Mouse (Mus musculus): ENCODE measurements at regions not wholly inside any gene's neighbourhood (a gene's known extent, or its start where the extent isn't known, plus 50 kb on each side); places are given as distances from the start of the nearest gene placed in this dataset.

- DNase-seq = no peak
Observed at GRCm38 (mm10) chr9:61816589-61817179, 97.7 kb downstream of the Rplp1 start.

GRCm38 (mm10) chr9:61815995-61816394 lies 98.3 kb downstream of the Rplp1 start:
- no peak for DNase-seq

GRCm38 (mm10) chr9:61813291-61813690 lies 101.1 kb downstream of the Rplp1 start:
- DNase-seq = no peak

- no peak for DNase-seq
Observed at GRCm38 (mm10) chr9:61812315-61812714, 102.0 kb downstream of the Rplp1 start.

GRCm38 (mm10) chr9:61810456-61810855 lies 103.9 kb downstream of the Rplp1 start:
- DNase-seq = no peak

- no peak for DNase-seq
Observed at GRCm38 (mm10) chr9:61808351-61809225, 105.8 kb downstream of the Rplp1 start.

GRCm38 (mm10) chr9:61805971-61806370 lies 108.4 kb downstream of the Rplp1 start:
- DNase-seq = peak; percentile 30

GRCm38 (mm10) chr9:61803555-61803954 lies 110.8 kb downstream of the Rplp1 start:
- DNase-seq = no peak

- peak; percentile 38 for DNase-seq
Observed at GRCm38 (mm10) chr9:61802694-61803093, 111.6 kb downstream of the Rplp1 start.

- peak; percentile 87 for DNase-seq
Observed at GRCm38 (mm10) chr9:61799535-61799934, 114.8 kb downstream of the Rplp1 start.

- DNase-seq = no peak
Observed at GRCm38 (mm10) chr9:61795910-61796309, 118.4 kb downstream of the Rplp1 start.

- no peak for DNase-seq
Observed at GRCm38 (mm10) chr9:61791435-61792064, 122.8 kb downstream of the Rplp1 start.

GRCm38 (mm10) chr9:61790849-61791248 lies 123.5 kb downstream of the Rplp1 start:
- no peak for DNase-seq

GRCm38 (mm10) chr9:61789066-61789897 lies 125.1 kb downstream of the Rplp1 start:
- no peak for DNase-seq

GRCm38 (mm10) chr9:61781469-61781868 lies 132.9 kb downstream of the Rplp1 start:
- DNase-seq = no peak

GRCm38 (mm10) chr9:61780186-61780939 lies 134.0 kb downstream of the Rplp1 start:
- no peak for DNase-seq

- no peak for DNase-seq
Observed at GRCm38 (mm10) chr9:61779165-61779564, 135.2 kb downstream of the Rplp1 start.

- no peak for DNase-seq
Observed at GRCm38 (mm10) chr9:61776446-61776845, 137.9 kb downstream of the Rplp1 start.

- DNase-seq = peak; percentile 75
Observed at GRCm38 (mm10) chr9:61770207-61770955, 144.0 kb downstream of the Rplp1 start.

GRCm38 (mm10) chr9:61766187-61766586 lies 148.2 kb downstream of the Rplp1 start:
- DNase-seq = no peak

GRCm38 (mm10) chr9:61765366-61765765 lies 149.0 kb downstream of the Rplp1 start:
- DNase-seq = no peak

Measured in adrenal gland, adult 2 months (tissue).